Mouse (Mus musculus) ES-E14 (cell line): ENCODE results near the gene Fryl.

ENCODE experiments used
- HCFC1 ChIP-seq: IDR thresholded peaks from 2 replicates; pipeline ENCODE4 v1.6.1; 2012; ENCODE audit warnings: low read length, inconsistent platforms, borderline replicate concordance; ENCODE audit not compliant: insufficient read depth
- MAFK ChIP-seq: IDR thresholded peaks from 2 replicates; pipeline ENCODE4 v1.6.1; 2014; ENCODE audit warnings: mild to moderate bottlenecking, low read depth, low read length, inconsistent platforms; ENCODE audit not compliant: insufficient read depth
- ZC3H11A ChIP-seq: IDR thresholded peaks from 2 replicates; pipeline ENCODE4 v1.6.1; 2012; ENCODE audit warnings: low read depth, mild to moderate bottlenecking, inconsistent platforms, low read length, borderline replicate concordance
- ZNF384 ChIP-seq: IDR thresholded peaks from 2 replicates; pipeline ENCODE4 v1.6.1; 2012; ENCODE audit warnings: low read depth, low read length, inconsistent platforms

DNA sequence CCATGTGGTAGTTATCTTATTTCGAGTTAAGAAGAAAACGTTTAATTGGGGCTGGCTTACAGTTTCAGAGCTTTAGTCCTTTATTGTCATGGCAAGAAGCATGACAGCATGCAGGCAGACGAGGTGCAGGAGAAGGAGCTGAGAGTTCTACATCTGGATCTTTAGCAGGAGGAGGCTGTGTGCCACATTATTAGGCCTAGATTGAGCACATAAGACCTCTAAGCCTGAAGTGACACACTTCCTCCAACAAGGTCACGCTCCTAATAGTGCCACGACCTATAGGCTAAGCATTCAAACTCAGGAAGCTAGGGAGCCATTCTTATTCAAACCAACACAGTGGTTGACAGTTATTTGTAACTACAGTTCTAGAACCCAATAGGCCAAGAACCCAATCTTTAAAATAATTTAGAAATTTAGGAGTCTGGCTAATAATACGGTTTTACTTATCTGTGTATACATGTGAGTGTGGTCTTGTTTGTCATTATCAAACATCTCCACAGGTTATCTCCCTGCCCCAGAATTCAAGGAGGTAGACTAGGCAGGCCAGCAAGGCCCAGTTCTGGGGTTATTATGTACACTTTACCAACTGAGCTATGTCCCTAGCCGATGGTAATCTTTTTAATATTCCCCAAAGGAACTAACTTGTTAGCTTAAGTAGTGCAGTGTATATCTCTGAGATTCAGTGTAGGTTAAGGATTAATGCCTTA is 45.3 kb upstream of the Fryl start:
- TF ChIP-seq MAFK (no peak), HCFC1 (no peak), ZNF384 (no peak), ZC3H11A (no peak)
